Mouse (Mus musculus) MEL (cell line): Measurements from ENCODE around the gene Klhdc3. TPM values are rescaled to one million over a fixed set of nuclear protein-coding genes. Genes with fewer than 3 reads are reported as not detected.

Experiments used
- DNase-seq: peaks from one replicate; pipeline ENCODE4 v3.0.0; 2011; ENCODE audit warnings: low read depth, low spot score
- H3K27ac ChIP-seq: 2 replicates; pipeline ENCODE4 v1.5.1; 2012; ENCODE audit warnings: low read depth, mild to moderate bottlenecking, control low read depth, low read length, moderate library complexity; ENCODE audit not compliant: control insufficient read depth
- H3K27me3 ChIP-seq, 2 experiments: fragments of 150-350 bp in 1 of 2; sonication (generic) in 1 of 2; 2 replicates each; pipeline ENCODE4 v1.6.1; 2012; ENCODE audit warnings: low read length in 2 of 2, mild to moderate bottlenecking in 2 of 2, improper control_type of control experiment in 1 of 2, moderate library complexity in 1 of 2; ENCODE audit not compliant: insufficient read depth in 2 of 2, control insufficient read depth in 1 of 2
- H3K36me3 ChIP-seq, 2 experiments: 2 replicates each; pipeline ENCODE4 v1.6.1; 2012 to 2014; ENCODE audit warnings: low read length in 2 of 2, improper control_type of control experiment in 1 of 2, inconsistent platforms in 1 of 2, mild to moderate bottlenecking in 1 of 2; ENCODE audit not compliant: insufficient read depth in 2 of 2, control insufficient read depth in 1 of 2
- H3K4me1 ChIP-seq, 2 experiments: fragments of 150-350 bp in 1 of 2; sonication (generic) in 1 of 2; 2 replicates each; pipeline ENCODE4 v1.6.1; 2012; ENCODE audit warnings: low read length in 2 of 2, improper control_type of control experiment in 1 of 2, mild to moderate bottlenecking in 1 of 2; ENCODE audit not compliant: insufficient read depth in 2 of 2, control insufficient read depth in 1 of 2
- H3K4me3 ChIP-seq, 2 experiments: fragments of 150-350 bp in 1 of 2; sonication (generic) in 1 of 2; 2 replicates each; pipeline ENCODE4 v1.5.1; 2012; ENCODE audit warnings: low read depth in 2 of 2, low read length in 2 of 2, mild to moderate bottlenecking in 2 of 2, moderate library complexity in 2 of 2, control low read depth in 1 of 2, improper control_type of control experiment in 1 of 2; ENCODE audit not compliant: control insufficient read depth in 1 of 2, insufficient read depth in 1 of 2
- H3K79me2 ChIP-seq: 2 replicates; pipeline ENCODE4 v1.6.1; 2012; ENCODE audit warnings: mild to moderate bottlenecking, low read length, moderate library complexity; ENCODE audit not compliant: control insufficient read depth, poor library complexity, insufficient read depth
- H3K9ac ChIP-seq: 2 replicates; pipeline ENCODE4 v1.6.1; 2012; ENCODE audit warnings: low read depth, mild to moderate bottlenecking, control low read depth, low read length, moderate library complexity; ENCODE audit not compliant: control insufficient read depth, poor library complexity, severe bottlenecking
- H3K9me3 ChIP-seq: fragments of 150-350 bp; sonication (generic); replicated peaks from 2 replicates; pipeline ENCODE4 v1.6.1; 2012; ENCODE audit warnings: mild to moderate bottlenecking, low read length, improper control_type of control experiment, moderate library complexity; ENCODE audit not compliant: insufficient read depth
- BHLHE40 ChIP-seq: IDR thresholded peaks from 2 replicates; pipeline ENCODE4 v1.6.1; 2012; ENCODE audit warnings: low read depth, mild to moderate bottlenecking, inconsistent platforms, low read length, improper control_type of control experiment, borderline replicate concordance
- CHD1 ChIP-seq: IDR thresholded peaks from 2 replicates; pipeline ENCODE4 v1.6.1; 2012; ENCODE audit warnings: low read depth, mild to moderate bottlenecking, inconsistent platforms, low read length, improper control_type of control experiment
- CTCF ChIP-seq, 3 experiments: IDR thresholded peaks in 2 of 3; conservative IDR thresholded peaks in 1 of 3; 2 replicates each; pipeline ENCODE4 v1.5.1; 2011 to 2012; ENCODE audit warnings: low read length in 3 of 3, low read depth in 2 of 3, mild to moderate bottlenecking in 2 of 3, improper control_type of control experiment in 1 of 3, inconsistent platforms in 1 of 3, mixed read lengths in 1 of 3, moderate library complexity in 1 of 3; ENCODE audit not compliant: control insufficient read depth in 1 of 3, insufficient read depth in 1 of 3, poor library complexity in 1 of 3, severe bottlenecking in 1 of 3
- ELF1 ChIP-seq: IDR thresholded peaks from 2 replicates; pipeline ENCODE4 v1.6.1; 2014; ENCODE audit warnings: low read depth, mild to moderate bottlenecking, inconsistent platforms, low read length, improper control_type of control experiment, moderate library complexity
- EP300 ChIP-seq, 2 experiments: IDR thresholded peaks; 2 replicates each; pipeline ENCODE4 v1.6.1; 2011; ENCODE audit warnings: improper control_type of control experiment in 2 of 2, low read length in 2 of 2, low read depth in 1 of 2, mild to moderate bottlenecking in 1 of 2
- ETS1 ChIP-seq: IDR thresholded peaks from 2 replicates; pipeline ENCODE4 v1.6.1; 2012; ENCODE audit warnings: low read depth, mild to moderate bottlenecking, inconsistent platforms, low read length, improper control_type of control experiment, moderate library complexity
- GABPA ChIP-seq: IDR thresholded peaks from 2 replicates; pipeline ENCODE4 v1.6.1; 2012; ENCODE audit warnings: low read depth, mild to moderate bottlenecking, inconsistent platforms, low read length, improper control_type of control experiment, moderate library complexity
- GATA1 ChIP-seq: IDR thresholded peaks from 2 replicates; pipeline ENCODE4 v1.6.1; 2011; ENCODE audit warnings: low read depth, low read length, improper control_type of control experiment
- HCFC1 ChIP-seq: IDR thresholded peaks from 2 replicates; pipeline ENCODE4 v1.6.1; 2012; ENCODE audit warnings: low read depth, mild to moderate bottlenecking, inconsistent platforms, low read length, improper control_type of control experiment, moderate library complexity
- JUND ChIP-seq: IDR thresholded peaks from 2 replicates; pipeline ENCODE4 v1.6.1; 2011; ENCODE audit warnings: low read depth, mild to moderate bottlenecking, improper control_type of control experiment, low read length
- KAT2A ChIP-seq: conservative IDR thresholded peaks from 2 replicates; pipeline ENCODE4 v1.6.1; 2012; ENCODE audit warnings: low read depth, low read length, improper control_type of control experiment, inconsistent platforms
- MAX ChIP-seq: IDR thresholded peaks from 2 replicates; pipeline ENCODE4 v1.6.1; 2011; ENCODE audit warnings: low read length, improper control_type of control experiment
- MAZ ChIP-seq: IDR thresholded peaks from 2 replicates; pipeline ENCODE4 v1.6.1; 2012; ENCODE audit warnings: low read depth, mild to moderate bottlenecking, inconsistent platforms, low read length, improper control_type of control experiment
- MXI1 ChIP-seq: IDR thresholded peaks from 2 replicates; pipeline ENCODE4 v1.6.1; 2011; ENCODE audit warnings: mild to moderate bottlenecking, low read depth, low read length, improper control_type of control experiment
- MYB ChIP-seq: IDR thresholded peaks from 2 replicates; pipeline ENCODE4 v1.6.1; 2011; ENCODE audit warnings: mild to moderate bottlenecking, low read depth, low read length, improper control_type of control experiment
- MYC ChIP-seq: IDR thresholded peaks from 2 replicates; pipeline ENCODE4 v1.6.1; 2011; ENCODE audit warnings: low read depth, mild to moderate bottlenecking, low read length, improper control_type of control experiment, moderate library complexity
- NRF1 ChIP-seq: IDR thresholded peaks from 2 replicates; pipeline ENCODE4 v1.6.1; 2014; ENCODE audit warnings: low read depth, mild to moderate bottlenecking, inconsistent platforms, low read length, improper control_type of control experiment, moderate library complexity; ENCODE audit not compliant: poor library complexity, insufficient read depth, severe bottlenecking
- POLR2A ChIP-seq, 2 experiments: IDR thresholded peaks; 2 replicates each; pipeline ENCODE4 v1.6.1; 2011 to 2012; ENCODE audit warnings: low read length in 2 of 2, mild to moderate bottlenecking in 2 of 2, control low read depth in 1 of 2, improper control_type of control experiment in 1 of 2, low read depth in 1 of 2, moderate library complexity in 1 of 2; ENCODE audit not compliant: control insufficient read depth in 1 of 2, insufficient read depth in 1 of 2, poor library complexity in 1 of 2
- RAD21 ChIP-seq: IDR thresholded peaks from 2 replicates; pipeline ENCODE4 v1.6.1; 2011; ENCODE audit warnings: mild to moderate bottlenecking, low read depth, low read length, improper control_type of control experiment
- RCOR1 ChIP-seq: IDR thresholded peaks from 2 replicates; pipeline ENCODE4 v1.6.1; 2012; ENCODE audit warnings: low read depth, mild to moderate bottlenecking, inconsistent platforms, low read length, improper control_type of control experiment
- SMC3 ChIP-seq: IDR thresholded peaks from 2 replicates; pipeline ENCODE4 v1.6.1; 2011; ENCODE audit warnings: low read depth, low read length, improper control_type of control experiment
- TBP ChIP-seq: IDR thresholded peaks from 2 replicates; pipeline ENCODE4 v1.8.0; 2011; ENCODE audit warnings: low read depth, low read length, improper control_type of control experiment
- TCF12 ChIP-seq: IDR thresholded peaks from 2 replicates; pipeline ENCODE4 v1.6.1; 2014; ENCODE audit warnings: low read depth, mild to moderate bottlenecking, inconsistent platforms, low read length, improper control_type of control experiment, moderate library complexity
- USF1 ChIP-seq: IDR thresholded peaks from 2 replicates; pipeline ENCODE4 v1.6.1; 2014; ENCODE audit warnings: low read depth, mild to moderate bottlenecking, inconsistent platforms, low read length, improper control_type of control experiment, moderate library complexity
- USF2 ChIP-seq, 2 experiments: IDR thresholded peaks; 2 replicates each; pipeline ENCODE4 v1.6.1; 2011 to 2012; ENCODE audit warnings: improper control_type of control experiment in 2 of 2, low read length in 2 of 2, borderline replicate concordance in 1 of 2, inconsistent platforms in 1 of 2, low read depth in 1 of 2, mild to moderate bottlenecking in 1 of 2; ENCODE audit not compliant: insufficient read depth in 1 of 2
- ZKSCAN1 ChIP-seq: IDR thresholded peaks from 2 replicates; pipeline ENCODE4 v1.6.1; 2012; ENCODE audit warnings: low read depth, mild to moderate bottlenecking, inconsistent platforms, low read length, improper control_type of control experiment, moderate library complexity
- ZMIZ1 ChIP-seq: IDR thresholded peaks from 2 replicates; pipeline ENCODE4 v1.6.1; 2012; ENCODE audit warnings: low read depth, mild to moderate bottlenecking, inconsistent platforms, low read length, improper control_type of control experiment, moderate library complexity
- polyA plus RNA-seq, 2 experiments: library from polyadenylated mRNA; stranded (reverse) in 1 of 2; unstranded in 1 of 2; fragments of >175 nt in 1 of 2; fragments of >200 nt in 1 of 2; gene quantifications; 2 replicates each; pipeline versions ENCODE4 v1.2.1 to v1.2.4; 2012; ENCODE audit warnings: low replicate concordance in 2 of 2, low read depth in 1 of 2; ENCODE audit not compliant: insufficient read length in 2 of 2, insufficient read depth in 1 of 2, missing spikeins in 1 of 2
- total RNA-seq: library from RNA; depleted of rRNA; stranded (reverse); fragments of 300-350 nt; gene quantifications from 2 replicates; pipeline ENCODE4 v1.2.3, GENCODE M21; 2012

The Klhdc3 gene
- total and polyA plus RNA-seq, 3 experiments = 95.0 to 203 TPM; not detected in 1

DNA sequence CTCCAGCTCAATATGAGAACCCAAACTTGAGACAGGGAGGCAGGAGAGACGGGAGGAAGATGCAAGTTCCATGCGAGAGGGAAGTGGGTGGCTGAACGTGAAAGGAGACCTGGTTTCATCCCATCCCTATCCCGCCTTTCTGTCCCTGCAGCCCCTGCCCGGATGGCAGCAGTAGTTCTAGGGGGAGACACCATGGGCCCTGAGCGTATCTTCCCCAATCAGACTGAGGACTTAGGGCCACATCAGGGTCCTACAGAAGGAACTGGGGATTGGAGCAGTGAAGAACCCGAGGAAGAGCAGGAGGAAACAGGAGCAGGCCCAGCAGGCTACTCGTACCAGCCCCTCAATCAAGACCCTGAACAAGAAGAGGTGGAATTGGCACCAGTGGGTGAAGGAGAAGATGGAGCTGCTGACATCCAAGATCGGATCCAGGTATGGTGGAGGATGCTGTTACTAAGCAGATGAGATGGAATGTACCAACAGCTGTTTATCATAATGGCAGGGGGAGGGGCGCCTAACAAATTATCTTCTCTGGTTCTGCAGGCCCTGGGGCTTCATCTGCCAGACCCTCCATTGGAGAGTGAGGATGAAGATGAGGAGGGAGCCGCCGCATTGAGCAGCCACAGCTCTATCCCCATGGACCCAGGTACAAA is 878 bp upstream of the Klhdc3 start:
- peaks cover 2 to 9% of the 10 kb centered on the region in 2 experiments; a peak in 3 of 4 replicates for H3K4me1 ChIP-seq
- no peaks in the 10 kb centered on the region for H3K27me3 ChIP-seq
- peak overlapping the region; percentile 73 to 76 for H3K4me3 ChIP-seq
- peaks cover 0 to 13% of the 10 kb centered on the region in 2 experiments; a peak in 2 of 4 replicates for H3K36me3 ChIP-seq
- H3K27ac ChIP-seq = peak overlapping the region; percentile 26; the same call in 1 of the 2 replicates
- peak overlapping the region; percentile 78 for H3K9ac ChIP-seq
- TF ChIP-seq MYB (no peak), MYC (no peak), USF2 (IDR thresholded peaks at IDR 0.05; ENCODE audit: borderline replicate concordance in 1 of 2, insufficient read depth in 1 of 2, low read depth in 1 of 2, low read length in 2 of 2) (no peak)
- no peak for DNase-seq
- H3K9me3 ChIP-seq = no peaks in the 10 kb centered on the region
- H3K79me2 ChIP-seq = peaks cover 35% of the 10 kb centered on the region

DNA sequence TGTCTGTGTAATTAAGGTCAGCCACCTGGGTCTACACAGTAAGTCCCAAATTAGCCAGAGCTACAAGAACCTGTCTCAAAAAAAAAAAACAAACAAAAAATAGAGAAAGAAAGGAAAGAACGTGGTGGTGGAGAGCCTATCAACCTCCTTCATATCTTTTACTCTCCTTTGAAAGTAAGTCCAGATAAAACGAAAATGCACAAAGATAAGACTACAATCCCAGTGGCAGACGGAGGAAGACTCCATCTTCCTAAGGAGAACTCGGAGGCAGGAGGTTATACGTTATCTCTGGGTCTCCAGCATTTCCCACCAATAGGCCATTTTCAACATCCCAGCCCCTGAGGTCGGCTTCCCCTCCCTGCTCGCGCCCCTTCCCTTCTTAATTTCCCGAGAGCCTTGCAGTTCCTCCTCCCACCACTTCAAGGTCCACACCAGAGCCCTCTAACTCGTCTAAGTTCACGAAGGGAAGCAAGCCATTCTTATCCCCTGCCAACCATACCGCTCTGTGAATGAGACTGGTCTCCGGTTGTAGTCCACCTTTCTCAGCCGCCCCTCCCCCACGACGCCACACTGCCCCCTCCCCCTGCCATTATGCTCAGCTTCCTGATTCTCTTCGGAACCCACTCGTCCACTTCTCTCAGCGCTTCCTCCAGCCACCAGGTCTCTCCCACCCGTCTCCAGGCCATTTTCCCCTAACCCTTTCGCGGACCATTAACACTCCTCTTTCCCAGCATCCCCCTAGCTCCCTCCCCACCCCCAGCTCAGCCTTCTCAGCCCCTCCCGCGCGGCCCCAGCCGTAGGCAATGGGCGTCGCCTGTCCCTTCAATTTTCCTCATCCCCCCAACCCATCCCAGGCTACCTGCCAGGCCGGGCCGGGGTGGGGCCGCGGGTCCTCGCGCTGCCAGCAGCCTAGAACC is 613 bp downstream of the Klhdc3 start:
- Histone ChIP-seq H3K4me3 (peak overlapping the region; percentile 80 to 93), H3K4me1 (peaks cover 2 to 9% of the 10 kb centered on the region in 2 experiments; a peak in 3 of 4 replicates), H3K27ac (peak overlapping the region; percentile 86), H3K9me3 (no peaks in the 10 kb centered on the region), H3K36me3 (peaks cover 0 to 15% of the 10 kb centered on the region in 2 experiments; a peak in 2 of 4 replicates), H3K79me2 (peaks cover 35% of the 10 kb centered on the region), H3K9ac (peak overlapping the region; percentile 95), H3K27me3 (no peaks in the 10 kb centered on the region)
- peak; percentile 70 for DNase-seq
- TF ChIP-seq ELF1 = peak; percentile 31; the same call in 1 of the 2 replicates
- TF ChIP-seq POLR2A (IDR thresholded peaks at IDR 0.05; ENCODE audit: control insufficient read depth in 1 of 2, insufficient read depth in 1 of 2, low read depth in 1 of 2, low read length in 2 of 2, poor library complexity in 1 of 2) = peak in 1 of 2 experiments; percentile 42; a peak in 2 of 4 replicates
- peak; percentile 51 to 53 for TF ChIP-seq EP300 (IDR thresholded peaks at IDR 0.05; ENCODE audit: low read depth in 1 of 2, low read length in 2 of 2)
- no peak; a peak in 1 of 6 replicates for TF ChIP-seq CTCF (IDR thresholded peaks at IDR 0.05 in 2 of 3, conservative IDR thresholded peaks at IDR 0.05 in 1 of 3; ENCODE audit: control insufficient read depth in 1 of 3, insufficient read depth in 1 of 3, low read depth in 2 of 3, low read length in 3 of 3, poor library complexity in 1 of 3, severe bottlenecking in 1 of 3)
- peak; percentile 38; the same call in 1 of the 2 replicates for TF ChIP-seq RCOR1
- no peak for TF ChIP-seq NRF1
- no peak for TF ChIP-seq SMC3
- peak; percentile 64; the same call in 1 of the 2 replicates for TF ChIP-seq MAZ
- TF ChIP-seq GABPA = no peak
- 0 out of 2 replicates have a peak, but pooled peaks have one; percentile 12 for TF ChIP-seq MYB
- TF ChIP-seq TBP = no peak
- no peak for TF ChIP-seq BHLHE40
- no peak for TF ChIP-seq RAD21
- TF ChIP-seq JUND = no peak
- peak; percentile 49; the same call in 1 of the 2 replicates for TF ChIP-seq ETS1
- 0 out of 2 replicates have a peak, but pooled peaks have one; percentile 18 for TF ChIP-seq TCF12
- peak; percentile 35; the same call in 1 of the 2 replicates for TF ChIP-seq MAX
- no peak for TF ChIP-seq USF2 (IDR thresholded peaks at IDR 0.05; ENCODE audit: borderline replicate concordance in 1 of 2, insufficient read depth in 1 of 2, low read depth in 1 of 2, low read length in 2 of 2)
- TF ChIP-seq KAT2A = no peak
- peak; percentile 46; the same call in 1 of the 2 replicates for TF ChIP-seq ZMIZ1
- TF ChIP-seq USF1 = no peak
- no peak for TF ChIP-seq CHD1
- TF ChIP-seq GATA1 = peak; percentile 85
- no peak for TF ChIP-seq ZKSCAN1
- TF ChIP-seq MXI1 = peak; percentile 32
- no peak for TF ChIP-seq HCFC1
